Mouse (Mus musculus): ENCODE data around the gene Entpd1.

The Entpd1 gene

GRCm38 (mm10) chr19:40728213-40728612, 116.0 kb downstream of the Entpd1 start:
- DNase-seq: no peak

GRCm38 (mm10) chr19:40728732-40729420, 116.7 kb downstream of the Entpd1 start:
- no peak for DNase-seq

- DNase-seq: no peak
Observed at GRCm38 (mm10) chr19:40733409-40733808, 121.2 kb downstream of the Entpd1 start.

GRCm38 (mm10) chr19:40733849-40734248, 121.7 kb downstream of the Entpd1 start:
- DNase-seq: no peak

GRCm38 (mm10) chr19:40736680-40737512, 124.7 kb downstream of the Entpd1 start:
- DNase-seq: peak; percentile 32

- no peak for DNase-seq
Observed at GRCm38 (mm10) chr19:40737613-40738012, 125.4 kb downstream of the Entpd1 start.

GRCm38 (mm10) chr19:40738683-40739324, 126.6 kb downstream of the Entpd1 start:
- no peak for DNase-seq

- no peak for DNase-seq
Observed at GRCm38 (mm10) chr19:40746603-40747002, 134.4 kb downstream of the Entpd1 start.

- DNase-seq: no peak
Observed at GRCm38 (mm10) chr19:40748559-40748958, 136.4 kb downstream of the Entpd1 start, which contains the start of gene Cc2d2b. TSS of gene Cc2d2b (plus strand) at chr19:40748753.

- DNase-seq: peak; percentile 56
Observed at GRCm38 (mm10) chr19:40754311-40754710, 142.1 kb downstream of the Entpd1 start.

GRCm38 (mm10) chr19:40760071-40760470, 147.9 kb downstream of the Entpd1 start:
- no peak for DNase-seq

GRCm38 (mm10) chr19:40762023-40762759, 150.0 kb downstream of the Entpd1 start:
- DNase-seq: peak; percentile 13

- no peak for DNase-seq
Observed at GRCm38 (mm10) chr19:40767189-40767588, 155.0 kb downstream of the Entpd1 start.

GRCm38 (mm10) chr19:40769341-40769770, 157.2 kb downstream of the Entpd1 start:
- DNase-seq: no peak

- no peak for DNase-seq
Observed at GRCm38 (mm10) chr19:40788004-40788714, 176.0 kb downstream of the Entpd1 start.

- no peak for DNase-seq
Observed at GRCm38 (mm10) chr19:40788715-40789084, 176.5 kb downstream of the Entpd1 start.
